Mouse (Mus musculus) T-cell, adult 2 months (primary cell): ENCODE results near the gene Exosc2.
A peak's percentile ranks its signal among the peaks of the same experiment; 100 is the strongest.

ENCODE experiments used
- DNase-seq: peaks from one replicate; pipeline ENCODE4 v3.0.0; 2022; ENCODE audit warnings: low spot score

The Exosc2 gene

GRCm38 (mm10) chr2:31727576-31728277, 57.2 kb downstream of the Exosc2 start:
- peak; percentile 74 for DNase-seq

GRCm38 (mm10) chr2:31730640-31731039, 60.1 kb downstream of the Exosc2 start:
- DNase-seq, result no peak
